Mouse (Mus musculus) kidney, adult 9 months (tissue): ENCODE measurements around the gene Mpst.
A peak's percentile ranks its signal among the peaks of the same experiment; 100 is the strongest.

Experiments used
- DNase-seq: peaks from one replicate; pipeline ENCODE4 v3.0.0; 2022

Gene Mpst

DNA sequence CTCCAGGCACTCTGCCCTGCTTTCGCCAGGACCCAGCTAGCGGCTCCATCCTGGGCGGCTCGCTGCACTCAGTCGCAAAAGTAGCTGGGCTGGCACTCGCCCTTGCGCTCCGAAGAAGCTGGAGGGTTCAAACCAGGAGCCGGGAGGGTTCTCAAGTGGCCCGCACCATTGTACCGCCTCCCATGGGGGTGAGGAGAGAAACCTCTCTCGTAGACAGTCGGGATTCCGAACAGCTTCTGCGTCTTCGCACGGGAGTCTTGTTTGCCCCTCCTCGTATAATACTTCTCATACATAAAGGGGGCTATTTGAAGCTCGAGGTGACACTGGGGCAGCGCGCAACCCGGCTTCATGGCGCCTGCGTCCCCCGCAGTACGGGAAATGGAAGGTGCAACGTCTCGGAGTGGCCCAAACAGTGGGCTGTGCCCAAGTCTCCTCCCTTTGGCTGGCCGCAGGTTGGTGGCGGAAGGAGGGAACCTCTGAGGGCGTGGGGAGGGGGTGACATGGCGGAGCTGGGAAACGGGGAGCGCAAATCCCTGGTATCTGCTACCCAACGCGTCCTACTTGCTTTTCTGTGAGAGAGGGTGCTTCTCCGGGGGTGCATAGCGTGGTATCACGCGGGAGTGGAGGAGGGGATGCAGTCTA lies at the start of gene Mpst:
Mpst (plus strand) TSS at position 124 of the 642 bp plus-strand sequence.
- DNase-seq, result peak; percentile 95

DNA sequence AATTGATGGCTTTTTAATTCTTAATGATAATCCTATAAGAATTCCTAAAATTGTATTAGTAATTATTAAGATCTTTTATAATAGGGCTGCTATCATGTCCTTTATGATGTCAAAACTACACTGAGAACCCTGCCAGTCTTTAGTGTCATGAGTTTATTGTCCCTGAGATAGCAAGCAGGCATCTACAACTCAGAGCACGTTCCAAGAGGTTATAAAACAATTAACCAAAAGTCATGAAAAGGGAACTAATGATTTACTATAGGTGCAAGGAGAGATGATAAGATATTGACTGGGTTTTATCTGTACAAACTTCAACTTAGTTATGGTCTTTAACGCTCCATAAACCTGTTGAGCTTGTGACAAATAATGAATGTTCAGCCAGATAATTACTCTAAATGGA lies 40.3 kb upstream of the Mpst start:
- no peak for DNase-seq

DNA sequence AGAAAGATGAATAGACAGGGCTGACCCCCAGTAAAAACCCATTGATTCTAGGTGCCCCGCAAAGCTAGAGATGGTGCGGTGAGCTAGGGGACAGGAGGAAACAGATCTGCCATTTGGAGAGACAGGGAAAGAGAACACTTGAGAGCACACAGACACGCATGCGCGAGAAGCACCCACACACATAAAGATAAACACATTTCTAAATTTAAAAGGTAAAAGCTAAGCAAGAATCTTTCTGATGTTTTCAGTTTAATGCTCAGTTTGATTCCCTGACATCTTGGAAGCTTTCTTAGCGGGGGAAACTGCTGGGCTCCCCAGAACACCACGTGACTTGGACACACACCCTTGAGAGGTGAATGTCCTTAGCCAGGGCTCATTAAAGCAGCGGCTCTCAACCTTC lies 39.3 kb upstream of the Mpst start:
- DNase-seq, result no peak

DNA sequence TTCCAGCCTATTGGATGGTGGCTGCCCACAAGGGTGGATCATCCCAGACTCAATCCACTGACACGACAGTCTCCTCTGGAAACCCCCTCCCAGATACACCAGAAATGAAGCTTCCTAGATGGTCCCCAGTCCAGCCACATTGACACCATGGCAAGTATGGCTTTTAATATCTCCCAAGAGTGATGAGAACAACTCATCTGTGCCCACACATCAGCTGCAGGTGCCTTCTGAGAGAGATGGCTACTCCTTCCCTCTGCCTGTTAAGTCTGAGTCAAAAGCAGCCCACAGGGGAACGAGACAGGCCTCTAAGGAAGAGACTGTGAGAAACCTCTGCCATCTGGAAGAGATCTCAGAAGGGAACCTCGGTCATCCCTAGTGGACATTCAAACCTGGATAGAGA lies 38.4 kb upstream of the Mpst start:
- no peak for DNase-seq

DNA sequence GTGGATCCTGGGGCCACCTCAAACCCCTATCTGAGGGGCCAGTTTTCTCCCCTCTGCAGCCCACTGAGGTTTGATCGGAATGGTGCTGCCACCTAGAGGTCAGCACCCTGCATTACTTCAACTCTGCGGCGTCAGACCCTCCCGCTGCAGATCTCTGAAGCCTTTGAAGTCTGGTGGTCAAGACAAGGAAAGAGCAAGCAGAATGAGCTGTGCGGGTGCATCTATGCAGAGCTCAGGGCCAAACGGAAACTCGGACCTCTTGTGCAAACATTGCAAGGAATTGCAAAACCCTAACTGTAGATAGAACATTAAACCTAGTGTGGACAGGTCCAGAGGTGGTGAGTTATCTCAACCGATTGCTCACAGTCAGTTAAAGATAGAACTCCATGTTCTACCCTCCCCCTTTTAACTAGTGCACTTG lies 37.3 kb upstream of the Mpst start:
- DNase-seq, result peak; percentile 22

DNA sequence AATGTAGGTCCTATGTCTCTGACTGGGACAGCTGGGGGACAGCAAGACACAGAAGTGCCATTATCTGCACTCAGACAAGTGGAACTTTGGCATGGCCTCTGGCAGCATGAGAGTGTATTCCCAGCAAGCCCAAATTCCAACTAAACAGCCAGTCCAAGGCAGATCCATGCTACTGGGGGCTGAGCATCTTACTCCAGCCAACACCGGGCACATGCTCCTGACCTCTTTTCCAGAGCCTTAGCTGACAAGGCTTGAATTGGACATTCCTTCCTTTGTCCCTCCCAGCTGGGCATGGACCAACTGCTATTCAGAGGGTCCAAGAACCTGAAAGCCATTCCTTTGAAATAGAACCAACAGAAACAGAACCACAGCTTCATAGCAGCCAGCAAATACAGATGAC lies 36.6 kb upstream of the Mpst start:
- DNase-seq, result no peak

DNA sequence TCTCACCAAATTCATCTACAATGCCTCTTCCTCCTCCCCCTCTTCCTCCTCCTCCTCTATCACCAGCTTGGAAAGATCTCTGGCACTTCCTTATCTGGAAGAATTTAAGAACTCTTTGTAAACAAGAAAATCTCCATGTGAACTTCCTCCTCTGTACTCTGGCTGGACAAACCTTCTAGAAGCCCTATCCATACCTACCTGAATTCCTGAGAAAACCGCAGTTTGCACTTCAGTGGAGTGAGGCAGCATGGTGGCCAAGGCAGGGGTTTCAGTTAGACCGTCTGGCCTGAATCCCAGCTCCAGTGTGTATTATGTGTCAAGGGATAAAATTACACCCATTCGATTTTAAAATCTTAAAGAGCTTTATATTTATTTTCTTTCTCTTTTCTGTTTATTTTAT lies 33.4 kb upstream of the Mpst start:
- no peak for DNase-seq

DNA sequence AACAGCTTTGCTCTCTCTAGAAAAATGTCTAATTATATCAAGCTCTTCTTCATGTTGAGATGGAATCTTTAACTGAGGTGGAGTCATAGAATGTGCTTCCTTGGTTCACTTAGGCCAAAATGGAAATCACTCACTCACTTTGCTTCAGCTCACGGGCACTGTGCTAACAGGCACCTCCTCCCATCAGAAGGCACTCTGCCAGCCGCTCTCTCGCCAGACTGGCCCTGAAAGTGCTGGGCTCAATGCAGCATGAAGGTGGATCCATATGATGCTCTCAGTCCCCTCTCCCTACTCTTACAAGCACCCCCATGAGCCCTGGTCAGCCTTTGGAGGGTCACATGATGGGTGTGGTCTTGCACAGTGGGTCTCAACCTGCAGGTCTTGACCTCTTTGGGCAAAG lies 32.0 kb upstream of the Mpst start:
- DNase-seq, result no peak

DNA sequence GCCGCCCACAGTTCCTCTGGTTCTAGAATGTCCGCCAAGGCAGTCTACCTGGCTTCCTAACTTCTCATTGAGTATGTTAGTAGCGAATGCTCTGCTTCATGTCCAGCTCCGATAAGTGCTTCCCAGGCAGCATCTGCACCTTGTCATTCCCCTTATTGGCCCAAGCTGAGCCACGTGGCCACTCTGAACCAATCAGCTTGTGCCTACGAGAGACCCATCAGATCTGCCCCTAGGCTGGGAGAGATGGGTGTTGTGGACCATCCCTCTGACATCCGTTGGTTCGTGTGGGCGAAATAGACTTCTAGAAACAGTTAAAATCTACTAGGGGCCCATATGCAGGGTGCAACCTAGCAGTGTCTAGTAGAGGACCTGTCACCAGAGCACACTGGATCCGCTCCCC lies 28.4 kb upstream of the Mpst start:
- DNase-seq, result no peak

DNA sequence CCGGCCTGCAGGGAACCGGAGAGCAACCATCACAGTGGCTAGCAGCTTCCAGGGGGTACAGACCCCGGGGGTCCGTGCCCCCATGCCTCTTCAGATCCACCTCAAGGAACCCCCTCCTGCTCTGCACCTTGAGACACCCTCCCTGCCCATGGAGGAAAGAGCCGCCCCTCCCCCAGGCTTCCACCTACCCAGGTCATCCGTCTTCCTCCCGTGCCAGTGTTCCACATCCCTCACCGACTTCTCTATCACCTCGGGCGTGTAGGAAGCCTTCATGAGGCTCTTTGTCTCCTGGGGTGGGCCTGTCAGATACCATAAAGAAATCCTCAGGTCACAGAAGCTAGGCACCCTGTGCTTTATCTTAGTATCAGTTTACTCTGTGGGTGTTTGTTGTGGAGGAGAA lies 27.7 kb upstream of the Mpst start:
- no peak for DNase-seq

DNA sequence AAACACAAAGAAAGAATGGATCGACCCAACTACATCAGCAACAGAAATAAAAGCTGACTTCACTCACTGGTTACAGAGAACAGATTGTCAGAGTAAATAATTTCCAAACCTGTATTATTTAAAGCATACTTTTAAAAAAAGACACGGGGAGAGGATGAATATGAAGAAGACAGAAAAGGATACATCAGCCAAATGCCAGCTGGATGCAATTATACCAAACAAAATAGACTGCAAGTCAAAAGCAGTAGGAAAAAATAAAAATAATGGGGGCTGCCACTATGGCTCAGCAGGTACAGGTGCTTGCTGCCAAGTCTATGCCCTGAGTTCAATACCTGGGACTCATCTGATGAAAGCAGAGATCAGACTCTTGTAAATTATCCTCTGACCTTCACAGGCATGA lies 26.0 kb upstream of the Mpst start:
- DNase-seq, result no peak

DNA sequence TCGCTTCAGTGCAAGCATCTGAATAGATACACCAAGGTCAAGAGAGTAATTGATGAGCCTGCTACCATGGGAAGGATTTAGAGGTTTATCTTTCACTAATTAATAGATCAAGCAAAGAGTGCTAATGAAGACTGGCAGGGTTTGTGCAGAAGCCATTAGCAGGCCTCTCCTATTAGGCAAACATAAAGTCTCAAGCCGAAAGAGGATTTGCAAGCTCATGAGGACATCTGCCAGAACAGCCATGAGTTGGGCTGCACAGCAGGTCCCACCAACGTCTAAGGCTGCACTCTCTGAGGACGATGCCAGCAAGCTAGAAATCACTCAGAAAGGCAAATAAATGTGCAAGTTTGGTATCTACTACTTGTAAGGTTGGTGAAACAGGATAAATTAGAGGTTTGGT lies 25.5 kb upstream of the Mpst start:
- DNase-seq, result no peak

DNA sequence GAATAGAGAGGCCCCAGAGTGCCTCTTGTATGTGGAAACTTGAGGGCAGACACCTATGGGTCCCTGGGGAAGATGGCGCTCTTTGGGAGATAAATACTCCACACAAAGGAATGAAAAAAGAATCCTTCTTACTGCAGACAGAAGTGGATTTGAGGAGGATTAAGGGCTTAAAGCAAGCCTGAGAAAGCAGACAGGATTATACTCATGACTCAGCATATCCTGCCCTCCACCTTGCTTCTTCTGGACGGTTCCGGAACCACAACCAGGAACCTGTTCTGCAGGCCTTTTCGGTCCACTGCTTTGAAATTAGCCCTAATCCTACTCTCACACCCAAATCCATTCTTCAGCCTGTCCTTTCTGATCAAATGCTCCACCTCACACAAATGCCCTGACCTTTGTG lies 24.1 kb upstream of the Mpst start:
- peak; percentile 29 for DNase-seq

DNA sequence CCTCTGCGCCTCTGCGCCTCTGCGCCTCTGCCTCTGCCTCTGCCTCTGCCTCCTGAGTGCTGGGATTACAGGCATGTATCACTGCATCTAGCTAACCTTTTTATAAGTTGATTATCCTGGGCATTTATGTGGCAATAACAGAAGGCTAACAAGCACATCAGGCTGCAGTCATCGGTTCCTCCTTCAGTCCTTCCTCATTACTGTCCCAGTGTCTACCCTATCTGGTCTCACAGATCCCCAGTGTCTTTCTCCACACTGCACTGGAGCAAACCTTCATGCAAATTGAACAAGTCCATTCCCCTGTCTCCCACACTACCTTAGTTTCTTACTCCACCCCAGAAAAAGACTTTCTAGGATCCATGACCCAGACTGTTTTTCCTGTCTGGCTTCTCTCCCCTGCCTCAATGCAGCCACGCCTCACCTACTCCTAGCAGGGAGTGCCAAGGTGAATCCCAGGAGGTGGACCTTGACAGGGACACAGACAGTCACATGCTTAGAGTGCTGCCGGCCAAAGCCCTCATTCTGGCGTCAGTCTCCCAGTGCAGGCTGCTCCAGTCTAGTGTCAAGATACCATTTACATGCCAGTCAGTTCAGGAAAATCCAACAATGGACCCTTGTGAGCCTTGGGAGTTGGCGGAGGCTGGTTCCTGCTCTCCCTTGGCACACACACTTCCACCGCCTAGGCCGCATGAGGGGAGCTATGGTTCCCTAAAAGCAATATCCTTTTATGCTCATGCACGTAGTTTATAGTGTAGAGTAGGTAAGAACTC lies 22.6 kb upstream of the Mpst start:
- peak; percentile 86 for DNase-seq

DNA sequence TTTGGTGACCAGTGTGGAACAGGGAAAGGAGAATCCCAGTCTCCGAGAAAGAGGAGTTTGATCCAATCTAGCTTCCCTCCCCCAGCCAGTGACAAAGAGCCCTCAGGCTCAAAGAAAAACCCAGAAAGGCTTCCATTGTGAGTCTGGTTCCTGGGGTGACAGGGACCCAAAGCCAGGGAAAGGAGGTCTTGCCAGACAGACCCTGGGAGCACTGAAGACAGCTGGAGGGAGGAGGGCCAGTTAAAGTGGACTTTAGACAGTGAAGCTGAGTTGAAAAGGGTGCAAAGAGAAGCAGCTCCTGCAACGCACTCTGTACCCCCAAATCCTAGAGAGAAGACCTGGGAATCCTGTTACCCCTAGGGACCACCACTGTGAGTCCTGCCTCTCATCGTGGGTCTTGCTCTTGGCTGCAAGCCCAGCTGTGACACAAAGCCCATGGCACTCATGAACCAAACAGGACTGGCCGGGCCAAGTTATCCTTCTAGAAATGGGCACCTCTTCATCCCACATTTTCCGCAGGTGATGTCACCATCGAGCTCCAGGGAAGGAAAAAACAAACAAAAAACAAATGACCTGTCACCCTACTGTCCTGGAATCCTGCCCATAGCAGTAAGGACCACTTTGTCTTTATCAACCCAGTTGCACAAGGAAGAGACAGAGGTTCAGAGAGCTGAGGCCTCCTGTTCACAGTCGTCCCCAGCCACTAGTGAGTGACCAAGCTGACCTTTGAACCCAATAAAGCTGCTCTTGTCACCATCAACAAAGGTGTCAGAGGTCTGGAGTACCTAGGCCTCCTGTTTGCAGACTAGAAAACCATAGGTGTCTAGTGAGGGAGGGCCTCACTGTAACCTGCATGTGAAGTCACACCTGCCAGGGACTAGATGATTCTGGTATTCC lies 21.7 kb upstream of the Mpst start:
- peak; percentile 28 for DNase-seq

DNA sequence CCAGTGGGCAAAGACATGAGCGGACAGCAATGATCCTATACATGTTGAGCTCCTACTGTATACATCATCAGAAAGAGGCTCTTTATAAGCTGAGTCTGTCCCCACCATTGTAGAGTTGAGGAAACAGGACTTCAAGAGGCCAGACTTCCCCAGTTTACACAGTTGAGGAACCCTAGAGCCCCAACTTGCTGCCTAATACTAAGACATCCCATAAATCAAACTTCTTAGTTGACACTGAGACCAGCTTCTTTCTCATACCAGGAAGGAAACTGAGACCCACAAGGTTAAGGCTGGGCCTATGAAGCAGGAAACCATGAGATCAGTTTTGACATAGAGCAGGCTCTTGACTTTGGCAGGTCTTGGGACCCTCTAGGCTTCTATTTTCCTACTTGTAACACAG lies 20.7 kb upstream of the Mpst start:
- DNase-seq, result no peak

DNA sequence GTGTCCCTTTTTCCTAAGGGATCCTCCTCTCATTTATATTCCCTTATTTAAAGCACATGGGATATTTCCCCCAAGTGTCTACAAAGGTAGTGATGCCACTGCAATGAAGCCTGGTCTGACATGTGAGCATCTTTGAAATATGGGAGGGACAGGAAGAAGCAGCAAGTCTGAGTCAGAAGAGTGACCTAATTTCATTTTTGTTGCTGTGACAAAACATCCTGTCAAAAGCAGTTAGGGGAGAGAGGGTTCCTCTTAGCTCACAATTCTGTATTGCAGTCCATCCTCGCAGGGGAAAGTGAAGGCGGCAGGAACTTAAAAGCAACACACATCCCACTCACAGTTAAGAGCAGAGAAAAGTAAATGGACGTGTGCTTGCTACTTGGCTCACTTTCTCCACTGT lies 15.4 kb upstream of the Mpst start:
- no peak for DNase-seq

DNA sequence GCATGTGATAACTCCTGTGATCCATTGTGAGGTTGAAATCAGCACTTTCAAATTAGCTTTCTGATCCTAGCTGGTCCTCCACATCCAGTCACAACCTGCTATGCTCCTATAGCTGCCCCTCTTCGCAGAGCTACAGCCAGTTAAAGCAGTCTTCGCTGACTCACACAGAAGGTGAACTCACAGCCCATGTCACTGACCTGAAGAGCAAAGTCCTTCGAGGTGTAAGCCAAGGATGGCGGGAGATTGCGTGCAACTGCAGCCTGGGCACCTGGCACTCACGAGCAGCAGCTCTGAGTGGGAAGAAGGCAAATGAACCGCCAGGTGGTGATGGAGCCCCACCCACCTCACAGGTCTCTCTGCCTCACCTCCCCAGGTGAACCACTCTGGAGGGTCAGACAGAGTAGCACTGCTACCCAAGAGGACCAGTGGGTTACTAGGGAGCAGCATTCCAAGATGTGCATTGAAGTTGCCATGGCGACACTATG lies 10.7 kb upstream of the Mpst start, which contains the start of gene Tex33:
Tex33 (minus strand) TSS at position 435 of the 485 bp plus-strand sequence.
- peak; percentile 71 for DNase-seq

DNA sequence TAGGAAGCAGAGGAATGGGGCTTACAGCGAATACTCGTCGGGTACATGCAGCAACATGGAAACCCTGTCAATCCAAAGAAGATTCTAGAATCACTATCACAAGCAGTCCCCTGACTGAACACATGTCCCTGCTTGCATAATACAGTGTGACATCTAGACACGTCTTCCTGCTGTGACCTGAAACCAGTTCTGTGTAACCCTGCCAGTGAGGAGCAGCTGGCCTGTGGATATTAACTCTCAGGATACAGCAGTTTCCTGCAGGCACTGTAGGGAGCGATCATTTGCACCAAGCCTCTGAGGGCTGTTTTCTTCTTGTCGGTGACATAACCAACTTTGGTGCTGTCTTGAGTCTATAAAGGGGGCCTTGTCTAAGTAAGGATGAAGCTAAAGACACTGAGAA lies 4.9 kb upstream of the Mpst start:
- DNase-seq, result no peak

DNA sequence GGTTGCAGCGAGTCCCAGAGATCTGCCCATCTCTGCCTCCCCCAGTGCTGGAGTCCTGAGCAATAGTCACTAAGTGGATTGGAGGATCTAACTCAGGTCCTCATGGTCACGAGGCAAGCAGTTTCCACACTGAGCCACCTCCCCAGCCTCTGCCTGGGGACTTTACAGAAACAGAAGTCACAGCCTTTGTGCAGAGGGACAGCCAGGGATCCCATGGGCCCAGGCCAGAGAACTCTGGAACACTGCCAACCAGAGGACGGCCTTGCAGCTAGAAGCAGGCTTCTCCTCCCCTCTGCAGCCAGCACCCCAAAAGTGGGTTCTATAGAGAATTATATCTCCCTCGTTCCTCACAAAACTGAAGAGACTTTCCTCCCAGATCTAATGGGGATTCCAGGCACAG lies 4.3 kb upstream of the Mpst start:
- DNase-seq, result peak; percentile 80

DNA sequence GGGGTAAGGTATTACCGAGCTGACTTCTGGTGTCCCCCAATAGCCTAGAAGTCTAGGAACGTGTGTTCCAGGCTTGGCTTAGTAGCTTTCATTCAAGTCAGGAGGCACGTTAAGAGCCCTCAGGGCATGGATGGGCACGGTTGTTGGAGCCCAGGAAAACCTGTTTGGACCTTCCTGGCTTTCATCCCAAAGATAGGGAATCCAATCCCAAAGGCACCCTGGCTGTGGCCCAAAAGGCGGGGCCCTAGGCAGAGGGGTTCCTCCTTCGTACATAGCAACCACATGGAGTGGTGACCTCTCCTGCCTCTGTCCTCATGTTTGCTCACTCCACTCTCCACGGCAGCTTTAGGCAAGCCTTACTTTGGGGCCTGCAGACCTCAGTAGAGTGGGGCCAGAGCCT lies 3.8 kb upstream of the Mpst start:
- peak; percentile 67 for DNase-seq

DNA sequence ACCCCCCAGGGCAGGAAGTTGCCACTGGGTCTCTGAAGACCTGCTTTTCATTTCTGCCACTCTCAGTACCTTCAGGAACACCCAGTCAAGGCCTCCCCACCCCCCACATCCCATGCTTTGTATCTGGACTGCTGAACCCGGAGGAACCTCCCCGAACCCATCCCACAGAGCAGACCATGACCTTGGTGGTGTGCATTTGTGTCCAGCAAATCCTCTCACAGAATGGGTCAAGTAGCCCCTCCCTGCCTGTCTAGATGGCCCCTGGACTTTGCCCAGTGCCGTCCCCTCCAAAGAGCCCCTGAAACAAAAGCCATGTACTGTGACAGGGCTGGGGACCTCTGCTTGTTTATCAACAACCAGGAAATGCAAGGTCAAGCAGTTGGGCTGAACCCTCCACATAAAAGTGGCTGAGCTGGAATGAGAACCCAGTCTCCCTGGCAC lies 2.9 kb upstream of the Mpst start:
- DNase-seq, result peak; percentile 93

DNA sequence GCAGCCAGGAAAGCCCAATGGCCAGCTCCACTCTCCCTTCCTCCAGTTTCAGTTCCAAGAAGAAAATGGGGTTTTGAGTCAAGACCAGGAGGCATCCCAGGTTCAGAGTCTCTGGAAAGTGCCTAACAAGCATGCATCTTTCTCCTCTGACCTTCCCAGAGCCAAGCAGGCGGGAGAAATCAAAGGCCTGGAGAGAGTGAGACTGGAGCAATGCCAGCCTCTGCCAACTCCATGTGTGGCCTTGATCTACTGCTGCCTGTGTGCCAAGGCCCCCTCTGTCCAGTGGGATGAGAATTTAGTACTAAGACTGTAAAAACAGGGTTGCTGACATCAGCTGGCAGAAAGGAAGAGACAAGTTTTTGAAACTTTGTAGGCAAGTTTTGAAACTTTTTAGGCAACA lies 2.3 kb upstream of the Mpst start:
- peak; percentile 90 for DNase-seq
